Comparison of ENCODE assay signal across 17 mouse cellular contexts in the genomic region with DNA sequence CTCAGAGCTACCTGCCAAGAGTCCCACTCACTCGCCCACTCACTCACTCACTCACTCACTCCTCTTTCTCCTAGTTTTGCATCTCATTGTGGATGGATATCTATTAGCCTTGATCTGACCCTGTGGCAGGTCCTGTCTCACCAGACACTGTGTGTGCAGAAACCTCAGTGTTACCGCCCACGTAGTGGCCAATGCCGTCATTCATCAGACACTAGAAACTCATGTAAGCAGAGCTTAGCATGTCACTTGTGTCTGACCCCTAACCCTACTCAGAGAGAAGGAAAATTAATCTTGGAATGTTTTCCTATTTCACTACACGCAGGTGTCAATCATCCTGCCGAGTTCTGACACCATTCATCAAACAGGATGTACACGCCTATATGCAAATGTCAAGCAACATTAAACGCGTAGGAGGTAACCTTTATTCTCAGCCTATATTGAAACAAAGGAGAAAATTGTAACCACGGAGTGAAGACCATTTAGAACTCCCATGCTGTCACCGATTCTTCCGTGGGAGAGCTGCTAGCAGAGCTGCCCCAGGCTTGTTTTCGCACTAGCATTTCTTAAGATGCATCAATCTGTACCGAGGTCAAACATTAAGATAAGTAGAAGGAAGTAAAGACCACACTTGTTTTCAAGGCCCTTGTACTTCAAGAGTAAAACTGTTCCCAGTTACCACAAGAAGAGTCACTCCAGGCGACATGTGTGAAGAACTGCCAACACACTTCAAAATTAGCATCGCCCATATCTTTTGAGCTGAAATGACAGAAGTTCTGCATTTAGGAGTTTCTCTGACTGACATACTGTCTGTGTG.
A peak's percentile ranks its signal among the peaks of the same experiment; 100 is the strongest.
DNase-seq lines count a peak whose midpoint lies in the region; ATAC-seq and TF ChIP-seq lines count a peak whose summit lies in the region.
"Had no signal": no experiment of that assay in that cellular context is flagged by ENCODE, and none has a peak within 500 bp of the region (broad histone marks: within the 10 kb centered on the region; RNA-seq: fewer than 3 reads in every experiment).

No protein-coding gene starts in this region.

- intact Hi-C loops in gastrocnemius, postnatal 14 days (cut with DNase I; ENCODE audit: low total_unique reads), result no loop called here

- peak overlapping the region; percentile 90 for H3K27ac ChIP-seq in thymus, adult 2 months (ENCODE audit: control insufficient read depth, insufficient read depth, low read length)
- H3K27ac ChIP-seq: forebrain, embryonic 15.5 days; midbrain, embryonic 13.5 days had no signal

- TF ChIP-seq CTCF in thymus, adult 2 months (IDR thresholded peaks at IDR 0.05; ENCODE audit: borderline replicate concordance, control insufficient read depth, extremely low read depth, insufficient read depth, low read length, poor library complexity), result no peak

- no peaks in the 10 kb centered on the region for H3K27me3 ChIP-seq in thymus, adult 2 months (ENCODE audit: control insufficient read depth, insufficient read depth, low read length)
- H3K27me3 ChIP-seq: kidney, embryonic 15.5 days had no signal

- TF ChIP-seq POLR2A in thymus, adult 2 months (IDR thresholded peaks at IDR 0.05; ENCODE audit: control insufficient read depth, extremely low read depth, insufficient read depth, low read length, poor library complexity), result no peak

- H3K36me3 ChIP-seq in thymus, adult 2 months (ENCODE audit: control insufficient read depth, insufficient read depth, low read length), result no peaks in the 10 kb centered on the region
- H3K36me3 ChIP-seq: forebrain, embryonic 15.5 days; kidney, embryonic 15.5 days; midbrain, embryonic 13.5 days had no signal

- peak; percentile 20 for DNase-seq in thymus, adult 2 months
- DNase-seq in thymus, postnatal 4 days, result no peak
- DNase-seq in R1 (ENCODE audit: low read depth, low spot score), result peak; percentile 8
- DNase-seq in cerebellum, adult 9-11 months, result no peak
- no peak for DNase-seq in cerebellum, adult 11-12 months
- DNase-seq in gastrocnemius, postnatal 14 days, result no peak
- DNase-seq: adrenal gland, adult 8-10 months; cerebellum, adult 9-10 months; gastrocnemius, postnatal 25 days; heart, postnatal 4 days; liver; lung, adult 18-20 months; lung, postnatal 36 days had no signal

- H3K4me3 ChIP-seq in thymus, adult 2 months (ENCODE audit: control insufficient read depth, insufficient read depth, low read length), result peak overlapping the region; percentile 12; the same call in 1 of the 2 replicates
- H3K4me3 ChIP-seq: forebrain, embryonic 15.5 days; kidney, embryonic 15.5 days; midbrain, embryonic 13.5 days had no signal

- 25% methylated on average over 16 of the region's 16 CpGs for WGBS in thymus, adult 2 months

- ATAC-seq in megakaryocyte-erythroid progenitor cell, adult 5-6 weeks (replicated peaks; ENCODE audit: low FRiP score, low TSS enrichment, poor library complexity, severe bottlenecking), result 0 out of 2 replicates have a peak, but pooled peaks have one; percentile 9
- ATAC-seq: forebrain, embryonic 15.5 days; midbrain, embryonic 13.5 days had no signal

- H3K4me1 ChIP-seq in thymus, adult 2 months (replicated peaks; ENCODE audit: control insufficient read depth, insufficient read depth, low read length), result peaks cover 39% of the 10 kb centered on the region

Comparison
In these comparisons a context has a peak if more than half of its experiments do, and no peak if none do; other contexts are left out.
1. DNase-seq: peak in thymus, adult 2 months (single experiment) and R1 (single experiment); none in thymus, postnatal 4 days (single experiment), cerebellum, adult 9-11 months (single experiment), cerebellum, adult 11-12 months (single experiment) and gastrocnemius, postnatal 14 days (single experiment).